Mouse (Mus musculus) 3134 (cell line): ENCODE measurements around the gene She.
"Not testable (repeated sequence)": the region's sequence is repeated elsewhere in the genome, so short reads cannot be mapped to it uniquely, and the experiment has no call there.

Experiments
- DNase-seq: peaks from one replicate; pipeline ENCODE4 v3.0.0-alpha.2; 2011; ENCODE audit warnings: low spot score; ENCODE audit not compliant: insufficient read length; ENCODE audit errors: extremely low read depth

Gene She

DNA sequence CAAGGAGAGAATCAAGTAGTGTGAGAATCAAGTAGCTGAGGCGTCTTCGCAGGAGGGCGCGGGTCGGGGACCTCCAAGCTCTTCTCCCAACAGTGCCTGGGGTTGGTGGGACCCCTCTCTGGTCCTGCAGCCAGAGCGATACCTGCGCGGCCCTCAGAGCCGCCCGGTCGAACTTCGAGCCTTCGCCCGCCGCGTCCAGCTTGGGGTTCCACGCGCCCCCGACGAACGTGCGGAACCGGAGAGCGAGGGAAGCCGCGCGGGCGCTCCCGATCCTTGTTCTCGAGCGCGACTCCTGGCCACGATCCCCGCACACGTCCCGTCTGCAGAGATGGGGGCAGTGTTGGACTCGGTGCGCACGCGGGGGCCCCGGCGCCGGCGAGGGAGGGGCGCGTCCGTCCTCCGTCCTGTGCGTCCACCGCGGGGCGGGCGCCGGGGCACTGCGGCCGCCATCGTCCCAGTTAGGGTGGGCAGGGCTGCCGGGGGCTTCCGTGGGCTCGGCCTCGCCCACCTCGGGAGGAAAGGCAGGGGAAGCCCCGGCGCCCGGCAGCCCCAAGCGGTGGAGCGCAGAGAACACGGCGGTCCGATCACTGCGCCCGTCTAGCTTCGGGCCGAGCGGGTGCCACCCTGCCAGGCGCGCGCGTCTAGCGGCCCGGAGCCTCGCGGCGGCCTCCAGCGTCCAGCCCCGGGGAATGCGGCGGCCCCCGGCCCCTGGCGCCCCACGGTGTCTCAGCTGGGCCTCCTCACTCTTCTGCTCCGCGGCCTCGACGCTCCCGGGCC is at the start of gene She:
TSS of gene She (plus strand) at position 556 of the 777 bp plus-strand sequence.
- DNase-seq, result no peak

- DNase-seq, result no peak
Measured at GRCm38 (mm10) chr3:89781640-89782039, 49.5 kb upstream of the She start.

DNA sequence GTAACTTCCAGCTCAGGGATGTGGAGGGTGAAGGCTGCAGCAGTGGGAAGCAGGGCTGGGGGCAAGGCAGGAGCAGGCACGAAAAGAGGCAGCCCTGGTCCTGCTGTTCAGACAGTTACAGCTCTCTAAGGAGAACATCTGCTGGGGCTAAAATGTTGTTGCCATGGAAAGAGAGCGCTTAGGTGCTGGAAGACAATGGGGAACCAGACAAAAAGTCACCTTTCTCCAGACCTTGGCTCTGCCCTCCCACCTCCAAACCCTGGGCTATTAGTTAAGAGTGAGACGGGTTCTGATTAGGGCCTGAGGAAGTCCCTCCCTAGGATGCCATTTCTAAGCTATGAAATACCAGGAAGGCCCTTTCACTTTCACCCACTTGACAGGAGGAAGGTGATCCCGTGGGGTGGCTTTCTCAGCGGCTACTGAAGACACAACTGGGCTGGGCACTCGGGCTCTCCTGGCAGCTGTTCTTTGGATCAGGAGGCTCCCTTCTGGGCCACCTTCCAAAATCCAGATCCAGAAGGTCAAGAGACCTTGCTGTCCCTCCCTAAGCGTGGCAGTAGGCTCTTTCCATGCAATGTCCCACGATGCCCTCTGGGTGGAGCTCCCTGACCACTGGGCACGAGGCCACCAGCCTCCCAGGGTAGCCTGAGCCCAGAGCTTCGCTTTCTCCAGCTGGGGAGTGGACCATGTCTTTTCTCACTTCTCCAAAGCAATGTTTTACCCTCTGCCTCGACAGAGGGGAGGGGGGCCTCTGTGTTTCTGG is 46.0 kb upstream of the She start:
- DNase-seq, result peak; percentile 78

DNA sequence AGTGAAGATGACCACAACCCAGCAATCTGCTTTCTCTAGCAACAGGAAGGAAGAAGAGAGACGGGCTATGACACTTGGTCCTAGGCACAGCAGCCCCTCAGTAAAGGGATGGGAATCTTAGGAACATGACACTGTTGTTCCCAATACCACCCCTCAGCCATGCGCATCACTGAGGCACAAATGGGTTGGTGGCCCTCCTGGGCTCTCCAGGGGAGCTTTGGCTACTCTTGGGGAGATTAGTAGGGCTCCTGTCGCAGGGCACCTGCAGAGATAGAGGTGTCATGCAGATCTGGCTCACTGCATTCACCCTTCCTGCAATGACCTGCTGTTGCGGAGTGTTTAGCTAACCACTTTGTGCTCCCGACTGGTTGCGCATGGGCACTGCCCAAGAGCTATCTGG is 44.9 kb upstream of the She start:
- no peak for DNase-seq

DNA sequence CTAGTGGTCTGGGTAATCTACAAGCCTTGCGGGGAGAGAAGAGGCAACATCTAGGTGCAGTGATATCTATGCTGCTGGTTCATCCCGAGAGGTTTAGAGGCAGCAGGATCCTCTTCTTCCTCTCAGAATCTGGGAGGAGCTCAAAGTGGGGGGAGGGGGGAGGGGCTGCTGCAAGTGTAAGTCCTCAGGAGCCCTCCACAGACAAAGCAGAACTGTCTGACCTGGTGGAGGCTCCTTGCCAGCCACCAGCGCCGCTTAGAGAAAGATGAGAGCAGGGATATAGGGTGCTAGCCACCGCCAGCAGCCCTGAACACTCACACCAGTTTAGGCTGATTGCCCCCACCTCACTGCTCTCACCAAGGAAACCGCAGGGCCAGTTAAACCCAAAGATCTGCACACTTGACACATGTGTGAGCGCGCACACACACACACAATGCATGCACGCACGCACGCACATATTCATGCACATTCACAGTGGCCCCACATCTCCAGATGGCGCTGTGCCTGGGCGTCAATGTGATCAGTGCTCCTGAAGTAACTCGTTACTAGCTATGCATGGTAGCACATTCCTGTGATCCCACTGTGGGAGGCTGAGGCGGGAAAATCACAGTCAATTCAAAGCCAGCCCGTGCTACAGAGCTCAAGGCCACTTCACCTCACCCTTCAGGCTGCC is 42.4 kb upstream of the She start:
- DNase-seq, result no peak

DNA sequence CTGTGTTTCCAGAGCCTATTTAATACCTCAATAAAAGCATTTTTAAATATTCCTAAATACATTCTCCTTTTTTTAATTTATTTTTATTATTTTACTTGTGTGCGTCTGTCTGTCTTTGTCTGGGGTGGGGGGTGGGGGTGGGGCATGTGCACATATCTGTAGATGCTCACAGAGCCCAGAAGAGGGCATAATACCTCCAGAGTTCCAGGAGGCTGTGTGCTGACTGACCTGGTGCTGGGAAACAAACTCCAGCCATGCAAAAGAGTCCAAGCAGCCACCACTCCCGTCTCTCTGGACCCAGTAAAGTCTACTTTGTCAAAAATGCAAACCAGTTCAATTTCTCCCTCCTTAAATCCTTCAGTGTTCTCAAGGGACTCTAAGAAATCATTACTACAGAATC is 36.6 kb upstream of the She start:
- DNase-seq, result no peak

DNA sequence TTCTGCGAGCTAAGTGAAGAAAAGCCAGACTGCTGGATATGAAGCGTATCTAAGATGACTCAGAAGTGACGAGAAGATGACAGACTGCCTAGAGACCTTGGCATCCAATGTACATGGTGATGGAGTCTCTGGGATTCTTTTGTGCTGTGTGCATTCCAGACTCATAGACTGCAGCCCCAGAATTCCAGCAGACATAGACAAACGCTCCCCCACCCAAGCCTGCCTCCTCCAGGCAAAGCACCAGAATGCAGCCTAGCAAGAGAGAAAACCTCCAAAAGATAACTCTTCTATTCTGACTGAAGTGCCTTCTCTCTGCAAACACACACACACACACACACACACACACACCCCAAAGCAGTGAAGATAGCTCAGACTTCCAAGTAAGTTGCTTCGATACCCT is 35.4 kb upstream of the She start:
- DNase-seq, result peak; percentile 58

GRCm38 (mm10) chr3:89796358-89796757 is 34.8 kb upstream of the She start:
- DNase-seq, result peak; percentile 43

GRCm38 (mm10) chr3:89798518-89798917 is 32.7 kb upstream of the She start:
- no peak for DNase-seq

DNA sequence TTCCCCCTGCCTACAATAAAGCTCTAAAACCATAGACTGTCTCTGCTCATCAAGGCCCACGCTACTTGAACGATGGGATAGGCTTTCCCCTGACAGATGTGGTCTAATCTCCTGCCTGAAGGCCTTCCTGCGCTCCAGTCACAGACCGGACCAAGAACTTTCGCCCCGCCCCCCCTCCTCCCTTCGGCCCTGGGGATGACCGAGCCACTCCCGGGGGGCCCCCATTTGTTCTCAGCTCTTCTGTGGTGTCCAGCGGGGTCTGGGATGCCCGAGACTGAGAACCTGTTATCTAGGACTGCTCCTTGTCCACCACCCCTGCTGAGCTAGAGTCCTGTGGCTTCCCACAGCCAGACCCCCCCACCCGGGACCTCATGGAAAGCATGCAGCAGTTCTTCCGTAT is 31.7 kb upstream of the She start:
- DNase-seq, result no peak

- DNase-seq, result not testable (repeated sequence)
Measured at GRCm38 (mm10) chr3:89800078-89800477, 31.1 kb upstream of the She start.

DNA sequence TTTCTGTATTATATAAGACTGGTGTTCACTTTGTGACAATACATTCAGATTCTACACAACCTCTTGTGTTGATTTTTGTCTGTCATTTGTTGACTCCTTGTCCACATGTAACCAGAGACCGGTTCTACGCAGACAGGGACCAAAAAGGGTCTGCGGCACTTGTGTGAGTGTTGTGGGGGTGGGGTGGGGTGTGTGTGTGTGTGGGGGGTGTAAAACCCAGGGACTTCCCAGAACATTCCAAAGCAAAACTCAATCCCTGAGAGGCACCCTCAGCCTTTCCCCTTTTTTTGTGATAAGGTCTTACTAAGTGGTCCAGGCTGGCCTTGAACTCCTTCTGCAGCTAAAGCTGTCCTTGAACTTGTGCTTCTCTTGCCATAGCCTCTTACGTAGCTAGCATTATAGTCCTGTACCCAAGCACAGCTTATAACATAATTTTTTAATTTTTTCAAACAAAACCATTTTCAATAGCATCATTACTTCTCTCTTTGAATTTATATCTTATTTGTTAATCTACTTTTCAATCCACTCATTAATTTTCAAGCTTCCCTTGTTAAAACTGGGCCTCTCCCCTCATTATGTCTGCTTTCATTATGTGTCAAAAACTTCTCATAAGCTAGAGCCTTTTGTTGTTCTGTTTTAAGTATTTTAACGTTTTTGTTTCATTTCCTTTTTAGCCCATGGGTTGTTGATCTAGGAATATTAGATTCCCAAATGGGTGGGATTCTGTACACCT is 30.2 kb upstream of the She start:
- DNase-seq, result no peak

GRCm38 (mm10) chr3:89801507-89801847 is 29.7 kb upstream of the She start:
- no peak for DNase-seq

DNA sequence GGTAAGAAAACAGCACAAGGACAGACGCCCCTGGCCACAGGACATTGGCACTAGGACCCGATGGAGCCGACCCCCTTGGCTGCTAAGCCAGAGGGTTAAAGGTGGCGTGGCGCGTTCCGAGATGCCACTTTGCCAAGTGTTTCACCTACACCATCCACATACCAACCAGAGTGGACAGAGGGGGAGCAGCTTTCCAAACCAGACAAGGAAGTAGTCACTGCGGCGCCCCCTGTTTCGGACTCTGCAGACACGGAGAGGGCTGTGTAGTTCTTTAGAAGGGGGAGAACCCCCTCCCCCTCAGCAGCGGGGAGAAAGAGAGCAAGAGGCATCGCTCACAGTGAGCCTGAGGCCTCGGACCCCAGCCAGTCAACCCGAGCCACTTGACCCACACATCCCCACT is 28.3 kb upstream of the She start:
- DNase-seq, result no peak

- no peak for DNase-seq
Measured at GRCm38 (mm10) chr3:89805179-89805578, 26.0 kb upstream of the She start.

DNA sequence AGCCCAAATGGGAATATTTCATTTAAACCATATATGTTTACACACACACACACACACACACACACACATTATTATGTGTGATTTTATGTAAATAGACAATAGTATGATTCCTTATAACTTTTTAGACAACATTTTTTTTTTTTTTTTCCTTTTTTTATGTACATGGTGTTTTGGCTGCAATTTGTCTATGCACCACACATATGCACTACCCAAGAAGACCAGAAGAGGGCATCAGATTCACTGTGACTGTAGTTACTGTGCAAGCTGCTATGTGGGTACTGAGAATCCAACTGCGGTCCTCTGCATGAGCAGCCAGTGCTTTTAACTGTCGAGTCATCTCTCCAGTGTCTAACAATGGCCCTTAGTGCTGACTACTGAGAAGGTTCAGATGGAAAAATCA is 24.4 kb upstream of the She start:
- no peak for DNase-seq

DNA sequence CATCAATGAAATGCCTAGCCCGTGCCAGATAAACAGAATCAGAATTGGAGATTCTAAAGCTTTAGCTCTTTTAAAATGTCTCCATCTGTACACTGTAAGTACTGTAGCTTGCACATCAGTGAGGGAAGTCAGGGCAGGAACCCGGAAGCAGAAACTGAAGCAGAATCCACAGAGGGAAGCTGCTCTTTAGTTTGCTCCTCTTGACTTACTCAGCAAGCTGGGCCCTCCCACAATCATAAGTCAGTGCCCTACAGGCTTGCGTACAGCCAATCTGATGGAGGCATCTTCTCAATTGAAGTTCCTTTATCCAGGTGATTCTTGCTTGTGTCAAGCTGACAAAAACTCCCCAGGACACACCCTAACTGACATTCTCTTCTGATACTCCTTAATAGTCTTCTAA is 24.0 kb upstream of the She start:
- DNase-seq, result no peak

GRCm38 (mm10) chr3:89807881-89808280 is 23.3 kb upstream of the She start:
- DNase-seq, result no peak

DNA sequence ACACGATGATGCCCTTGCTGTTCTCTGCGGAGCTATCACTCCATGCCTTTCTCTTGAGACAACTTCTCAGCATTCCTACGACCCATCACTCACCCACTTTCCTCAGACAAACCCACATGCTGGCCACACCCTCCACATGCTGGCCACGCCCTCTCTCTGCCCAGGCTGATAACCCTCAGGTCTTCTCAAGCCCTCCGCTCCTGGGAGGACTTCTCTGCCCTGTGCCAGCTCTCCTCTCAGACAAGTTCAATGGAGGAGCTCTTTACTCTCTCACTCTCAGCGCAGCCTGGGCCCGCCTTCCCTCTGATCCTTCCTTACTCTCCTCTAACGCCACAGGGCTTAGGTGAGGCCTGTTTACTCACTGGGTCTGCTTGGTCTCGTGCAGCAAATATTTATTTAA is 22.5 kb upstream of the She start:
- no peak for DNase-seq

GRCm38 (mm10) chr3:89810841-89811240 is 20.3 kb upstream of the She start:
- no peak for DNase-seq

DNA sequence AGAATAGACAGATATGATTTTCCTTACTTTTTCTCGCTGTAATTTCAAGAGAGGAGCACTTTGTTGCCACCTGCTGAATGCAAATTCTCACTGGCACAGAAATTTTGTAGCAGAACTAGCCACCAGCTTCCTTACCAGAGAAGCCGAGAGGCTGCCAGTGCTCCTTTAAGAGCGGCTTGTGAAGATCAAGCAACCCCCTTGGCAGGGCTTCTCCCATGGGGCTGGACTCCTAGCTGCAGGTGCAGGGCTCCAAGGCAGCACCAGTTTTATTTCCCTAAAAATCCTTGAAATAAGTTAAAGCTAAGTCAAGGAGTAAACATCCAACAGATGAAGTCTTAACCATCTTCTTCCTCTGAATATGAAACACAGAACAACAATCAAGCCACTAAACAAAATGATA is 19.0 kb upstream of the She start:
- no peak for DNase-seq
